Mouse (Mus musculus) spleen, adult 2 months (tissue): ENCODE data around the gene Itsn1. TPM values are rescaled to one million over a fixed set of nuclear protein-coding genes. Genes with fewer than 3 reads are reported as not detected.
A peak's percentile ranks its signal among the peaks of the same experiment; 100 is the strongest.

Experiments
- DNase-seq, 2 experiments: peaks; one replicate each; pipeline versions ENCODE4 v3.0.0 to v3.0.0-alpha.2; 2012 to 2021; ENCODE audit warnings: low spot score in 2 of 2, low read depth in 1 of 2
- H3K27ac ChIP-seq: fragments of 200-500 bp; 2 replicates; pipeline ENCODE4 v1.5.1; 2012; ENCODE audit warnings: low read length, inconsistent platforms; ENCODE audit not compliant: insufficient read depth
- H3K27me3 ChIP-seq: fragments of 200-500 bp; 2 replicates; pipeline ENCODE4 v1.6.1; 2012; ENCODE audit warnings: mild to moderate bottlenecking, moderate library complexity, low read length, inconsistent platforms; ENCODE audit not compliant: control insufficient read depth, insufficient read depth
- H3K36me3 ChIP-seq: fragments of 200-500 bp; 2 replicates; pipeline ENCODE4 v1.6.1; 2012; ENCODE audit warnings: mild to moderate bottlenecking, low read length, inconsistent platforms; ENCODE audit not compliant: control insufficient read depth, insufficient read depth
- H3K4me1 ChIP-seq: fragments of 200-500 bp; 2 replicates; pipeline ENCODE4 v1.6.1; 2011; ENCODE audit warnings: inconsistent platforms; ENCODE audit not compliant: control insufficient read depth, insufficient read depth, insufficient read length
- H3K4me3 ChIP-seq: fragments of 200-500 bp; 2 replicates; pipeline ENCODE4 v1.5.1; 2011; ENCODE audit warnings: mild to moderate bottlenecking, inconsistent platforms; ENCODE audit not compliant: insufficient read depth, insufficient read length; ENCODE audit errors: extremely low read depth
- CTCF ChIP-seq: fragments of 200-500 bp; IDR thresholded peaks from 2 replicates; pipeline ENCODE4 v1.5.1; 2011; ENCODE audit warnings: mild to moderate bottlenecking, inconsistent platforms; ENCODE audit not compliant: insufficient read depth, insufficient read length, insufficient replicate concordance; ENCODE audit errors: extremely low read depth
- POLR2A ChIP-seq: fragments of 200-500 bp; IDR thresholded peaks from 2 replicates; pipeline ENCODE4 v1.6.1; 2011; ENCODE audit warnings: low read depth, low read length, inconsistent platforms
- WGBS: fragments of 180-500 bp; shearing (Covaris S2); methylation state at CpG from one replicate; pipeline ENCODE4 v1.1.7; 2018; 5-methylcytosine and 5-hydroxymethylcytosine counted together
- polyA plus RNA-seq: library from polyadenylated mRNA; depleted of rRNA; stranded (reverse); fragments of >200 nt; gene quantifications from 2 replicates; pipeline ENCODE4 v1.2.3, GENCODE M21; 2012

Gene Itsn1
- polyA plus RNA-seq, 1 experiment, result 36.0 TPM

DNA sequence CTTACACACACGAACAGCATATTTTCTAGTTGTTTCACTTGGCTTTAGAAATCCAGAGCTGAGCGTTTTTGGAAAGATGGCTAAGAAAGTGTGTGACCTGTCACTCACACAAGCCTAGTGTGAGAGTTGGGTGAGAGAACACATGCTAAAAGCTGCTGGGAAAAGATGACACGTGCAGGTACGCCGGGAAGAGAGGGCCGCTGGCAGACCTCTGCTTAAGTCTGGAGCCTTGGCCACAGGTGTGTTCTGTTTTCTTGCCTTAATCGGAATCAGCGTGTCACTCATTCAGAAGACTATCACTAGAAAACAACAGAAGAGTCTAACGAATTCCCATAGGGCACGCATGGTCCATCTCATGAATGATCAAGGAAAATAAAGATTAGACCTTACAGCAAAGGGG is 50.5 kb downstream of the Itsn1 start:
- no peaks in the 10 kb centered on the region for H3K36me3 ChIP-seq
- H3K4me1 ChIP-seq, result peaks cover 3% of the 10 kb centered on the region; the same call in 1 of the 2 replicates
- no peak overlapping the region for H3K4me3 ChIP-seq
- TF ChIP-seq POLR2A (no peak), CTCF (no peak)
- no peaks in the 10 kb centered on the region for H3K27me3 ChIP-seq
- DNase-seq, result no peak
- H3K27ac ChIP-seq, result no peak overlapping the region
- 79% methylated on average over 10 of the region's 10 CpGs for WGBS

DNA sequence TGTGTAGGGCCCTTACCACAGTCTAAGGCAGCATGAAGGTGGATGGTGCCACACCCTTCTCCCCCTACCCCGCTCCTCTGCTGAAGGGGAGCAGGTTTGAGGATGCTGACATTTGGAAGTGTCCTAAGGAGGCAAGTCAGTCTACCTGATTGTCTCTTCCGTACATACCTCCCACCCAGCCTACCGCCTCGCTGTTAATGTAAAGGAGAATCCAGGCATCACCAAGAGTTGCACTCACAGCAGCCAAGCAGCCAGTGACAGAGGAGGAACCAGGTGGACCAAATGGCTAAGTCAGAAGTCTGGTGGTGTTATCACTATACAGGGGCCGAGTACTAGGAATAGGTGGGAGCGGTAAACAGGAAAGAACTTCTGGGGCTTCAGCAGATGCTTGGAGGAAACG is 51.1 kb downstream of the Itsn1 start:
- Histone ChIP-seq H3K4me1 (peaks cover 3% of the 10 kb centered on the region; the same call in 1 of the 2 replicates), H3K36me3 (no peaks in the 10 kb centered on the region), H3K27ac (no peak overlapping the region), H3K4me3 (no peak overlapping the region), H3K27me3 (no peaks in the 10 kb centered on the region)
- no peak for TF ChIP-seq POLR2A
- TF ChIP-seq CTCF, result no peak
- DNase-seq, result no peak
- 77% methylated on average over 7 of the region's 7 CpGs for WGBS

GRCm38 (mm10) chr16:91780826-91781225 is 51.7 kb downstream of the Itsn1 start:
- Histone ChIP-seq H3K4me1 (peaks cover 3% of the 10 kb centered on the region; the same call in 1 of the 2 replicates), H3K27me3 (no peaks in the 10 kb centered on the region), H3K36me3 (no peaks in the 10 kb centered on the region), H3K4me3 (no peak overlapping the region), H3K27ac (no peak overlapping the region)
- no peak for TF ChIP-seq POLR2A
- TF ChIP-seq CTCF, result no peak
- peak in 1 of 2 experiments; percentile 5 for DNase-seq
- WGBS, result 30% methylated on average over 3 of the region's 3 CpGs

DNA sequence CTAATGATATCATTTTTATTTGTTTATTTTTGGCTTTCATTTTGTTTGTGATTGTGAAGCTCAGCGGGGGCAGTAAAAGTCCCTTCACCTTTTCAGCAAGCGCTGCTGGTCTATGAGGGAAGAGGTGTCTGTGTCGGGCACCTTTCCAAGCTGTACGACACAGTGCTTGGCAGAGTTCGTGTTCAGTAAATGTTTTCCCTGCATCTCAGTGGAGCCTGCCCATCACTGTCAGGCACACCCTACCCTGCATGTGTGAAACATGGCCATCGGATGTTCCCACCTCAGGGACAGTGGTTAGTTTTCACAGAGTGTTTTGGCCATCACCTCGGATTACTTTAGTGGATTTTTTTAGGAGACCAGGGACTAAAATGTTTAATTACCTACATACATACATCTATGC is 54.1 kb downstream of the Itsn1 start:
- Histone ChIP-seq H3K4me3 (no peak overlapping the region), H3K4me1 (peaks cover 3% of the 10 kb centered on the region; the same call in 1 of the 2 replicates), H3K27ac (no peak overlapping the region), H3K27me3 (no peaks in the 10 kb centered on the region), H3K36me3 (no peaks in the 10 kb centered on the region)
- TF ChIP-seq POLR2A (no peak), CTCF (no peak)
- 91% methylated on average over 7 of the region's 7 CpGs for WGBS
- DNase-seq, result no peak

DNA sequence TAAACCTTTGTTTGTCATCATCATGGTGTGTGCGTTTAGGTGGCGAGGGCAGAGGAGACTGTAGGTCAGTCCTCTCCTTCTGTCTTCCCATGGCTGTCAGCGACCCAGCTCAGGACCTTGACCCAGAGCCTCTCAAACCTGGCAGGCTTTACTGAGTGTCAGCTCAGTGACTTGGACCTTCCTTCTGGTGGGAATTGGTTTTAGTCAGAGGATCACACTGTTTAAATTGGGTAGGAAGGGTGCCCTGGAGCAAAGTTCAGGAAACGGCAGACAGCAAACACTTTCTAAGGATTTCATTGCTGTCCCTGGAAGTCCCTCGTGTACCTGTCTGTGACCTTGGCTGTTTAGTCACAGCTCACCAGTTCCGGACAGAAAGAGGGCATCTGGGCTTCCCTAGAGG is 55.2 kb downstream of the Itsn1 start:
- Histone ChIP-seq H3K4me1 (peaks cover 3% of the 10 kb centered on the region; the same call in 1 of the 2 replicates), H3K27ac (no peak overlapping the region), H3K4me3 (no peak overlapping the region), H3K27me3 (no peaks in the 10 kb centered on the region), H3K36me3 (no peaks in the 10 kb centered on the region)
- WGBS, result 85% methylated on average over 6 of the region's 6 CpGs
- TF ChIP-seq CTCF (no peak), POLR2A (no peak)
- no peak for DNase-seq

DNA sequence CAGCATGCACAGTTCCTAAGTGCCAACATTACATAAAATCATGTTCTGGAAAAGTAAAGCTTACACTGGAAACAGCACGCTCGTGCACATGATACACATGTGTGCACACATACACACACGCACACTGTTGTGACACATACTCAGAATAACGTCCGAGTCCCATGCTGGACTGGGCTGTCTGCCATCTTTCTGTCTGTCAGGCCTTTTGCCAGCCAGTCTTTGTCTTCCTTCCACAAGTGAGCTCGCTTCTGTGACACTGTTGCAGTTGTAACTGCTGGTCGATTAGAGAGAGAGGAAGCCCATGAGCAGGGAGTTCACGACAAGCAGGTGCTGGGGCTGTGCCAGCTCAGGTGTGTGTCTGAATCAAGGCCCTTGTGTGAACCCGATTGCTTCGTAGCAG is 57.3 kb downstream of the Itsn1 start:
- H3K27ac ChIP-seq, result no peak overlapping the region
- H3K4me3 ChIP-seq, result no peak overlapping the region
- peaks cover 10% of the 10 kb centered on the region; the same call in 1 of the 2 replicates for H3K4me1 ChIP-seq
- TF ChIP-seq POLR2A (no peak), CTCF (no peak)
- H3K36me3 ChIP-seq, result no peaks in the 10 kb centered on the region
- WGBS, result 53% methylated on average over 10 of the region's 10 CpGs
- no peaks in the 10 kb centered on the region for H3K27me3 ChIP-seq
- no peak for DNase-seq

GRCm38 (mm10) chr16:91789728-91790127 is 60.6 kb downstream of the Itsn1 start:
- H3K4me1 ChIP-seq, result peaks cover 9% of the 10 kb centered on the region; the same call in 1 of the 2 replicates
- no peaks in the 10 kb centered on the region for H3K36me3 ChIP-seq
- H3K27me3 ChIP-seq, result no peaks in the 10 kb centered on the region
- peak in 1 of 2 experiments; percentile 53 for DNase-seq
- no peak overlapping the region for H3K4me3 ChIP-seq
- H3K27ac ChIP-seq, result no peak overlapping the region
- 2% methylated on average over 6 of the region's 6 CpGs for WGBS
- no peak for TF ChIP-seq CTCF
- TF ChIP-seq POLR2A, result no peak
